Mouse (Mus musculus) liver, adult (tissue): Measurements from ENCODE around the gene Mettl26.

Experiments
- GATA4 ChIP-seq: IDR thresholded peaks from 2 replicates; pipeline ENCODE4 v1.6.1; 2014; ENCODE audit warnings: mild to moderate bottlenecking, low read length; ENCODE audit not compliant: insufficient replicate concordance

The Mettl26 gene

GRCm38 (mm10) chr17:25873405-25874147, 1.3 kb upstream of the Mettl26 start:
- TF ChIP-seq GATA4 = no peak

GRCm38 (mm10) chr17:25874148-25874720, 640 bp upstream of the Mettl26 start:
- TF ChIP-seq GATA4 = no peak

- peak; percentile 21; the same call in 1 of the 2 replicates for TF ChIP-seq GATA4
Observed at GRCm38 (mm10) chr17:25875171-25876136, 580 bp downstream of the Mettl26 start.

GRCm38 (mm10) chr17:25876347-25876915, 1.6 kb downstream of the Mettl26 start:
- TF ChIP-seq GATA4 = no peak

GRCm38 (mm10) chr17:25877025-25877424, 2.2 kb downstream of the Mettl26 start:
- TF ChIP-seq GATA4 = no peak

- TF ChIP-seq GATA4 = no peak
Observed at GRCm38 (mm10) chr17:25877741-25878610, 3.1 kb downstream of the Mettl26 start.

- no peak for TF ChIP-seq GATA4
Observed at GRCm38 (mm10) chr17:25878611-25879180, 3.8 kb downstream of the Mettl26 start.

- no peak for TF ChIP-seq GATA4
Observed at GRCm38 (mm10) chr17:25879261-25879660, 4.4 kb downstream of the Mettl26 start.

- TF ChIP-seq GATA4 = no peak
Observed at GRCm38 (mm10) chr17:25879750-25880149, 4.9 kb downstream of the Mettl26 start.

GRCm38 (mm10) chr17:25880196-25880910, 5.5 kb downstream of the Mettl26 start, which contains the start of gene Wfikkn1:
Gene Wfikkn1, minus strand, starts transcription at chr17:25880858.
- no peak for TF ChIP-seq GATA4

GRCm38 (mm10) chr17:25880913-25881641, 6.2 kb downstream of the Mettl26 start:
- no peak for TF ChIP-seq GATA4

- TF ChIP-seq GATA4 = no peak
Observed at GRCm38 (mm10) chr17:25881691-25882090, 6.8 kb downstream of the Mettl26 start.

- TF ChIP-seq GATA4 = no peak
Observed at GRCm38 (mm10) chr17:25882306-25882705, 7.4 kb downstream of the Mettl26 start.
